Mouse (Mus musculus) CD4-positive naive resting alpha-beta T cell, adult 57 days (primary cell): ENCODE results near the gene Cd300lg. TPM values are rescaled to one million over a fixed set of nuclear protein-coding genes. Genes with fewer than 3 reads are reported as not detected.

Experiments used
- total RNA-seq: library from RNA; stranded (reverse); gene quantifications from one replicate; pipeline ENCODE4 v1.2.4, GENCODE M21; 2023

The Cd300lg gene
- total RNA-seq: not detected

DNA sequence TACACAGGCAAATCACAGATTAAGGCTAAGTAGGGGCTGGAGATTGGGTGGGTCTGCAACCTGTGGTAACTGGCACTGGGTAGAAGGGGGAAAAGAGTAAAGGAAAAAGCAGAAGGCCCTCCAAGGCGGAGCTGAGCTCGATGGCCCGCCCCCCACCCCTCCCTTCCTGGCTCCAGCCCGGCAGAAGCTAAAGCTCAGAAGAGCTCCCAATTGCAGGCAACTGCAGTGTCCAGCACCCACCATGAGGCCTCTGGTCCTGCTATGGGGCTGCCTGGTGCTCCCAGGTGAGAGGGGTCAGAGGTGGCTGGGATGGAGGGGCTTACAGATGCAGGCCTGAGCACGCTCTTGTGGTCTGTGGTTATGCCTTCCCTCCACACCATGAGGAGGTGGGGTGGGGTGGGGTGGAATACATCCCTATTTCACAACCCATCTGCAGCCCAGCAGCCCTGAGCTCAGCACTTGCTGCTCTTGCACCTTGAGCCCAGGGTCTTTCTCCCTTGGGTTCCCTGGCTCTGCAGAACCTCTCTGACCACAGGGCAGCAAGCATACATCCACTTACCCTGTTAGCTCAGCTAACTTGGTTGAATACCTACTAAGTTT lies at the start of gene Cd300lg:
Cd300lg (plus strand) TSS at position 160 of the 600 bp plus-strand sequence.

DNA sequence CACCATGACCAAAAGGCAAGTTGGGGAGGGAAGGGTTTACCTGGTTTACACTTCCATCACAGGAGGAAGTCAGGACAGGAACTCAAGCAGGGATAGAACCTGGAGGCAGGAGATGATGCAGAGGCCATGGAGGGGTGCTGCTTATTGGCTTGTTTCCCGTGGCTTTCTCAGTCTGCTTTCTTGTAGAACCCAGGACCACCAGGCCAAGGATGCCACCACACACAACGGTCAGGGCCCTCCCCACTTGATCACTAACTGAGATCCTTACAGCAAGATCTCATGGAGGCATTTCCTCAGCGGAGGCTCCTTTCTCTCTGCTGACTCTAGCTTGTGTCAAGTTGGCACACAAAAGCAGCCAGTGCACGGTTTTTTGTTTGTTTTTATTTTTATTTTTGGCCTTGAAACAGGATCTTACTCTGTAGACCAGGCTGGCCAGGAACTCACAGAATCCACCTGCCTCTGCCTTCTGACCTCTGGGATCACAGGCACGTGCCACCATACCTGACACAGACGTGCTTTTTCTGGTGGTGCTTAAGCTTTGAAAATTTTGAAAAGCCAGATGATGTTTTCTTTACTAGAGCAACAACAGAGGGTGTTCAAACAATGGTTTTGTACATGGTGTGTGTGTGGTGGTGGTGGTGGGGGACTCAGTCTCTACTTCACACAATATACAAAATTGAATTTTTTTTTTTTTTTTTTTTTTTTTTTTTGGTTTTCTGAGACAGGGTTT lies 13.1 kb upstream of the Cd300lg start, which contains the start of gene Mpp3:
Mpp3 (minus strand) TSS at position 375 of the 730 bp plus-strand sequence.

DNA sequence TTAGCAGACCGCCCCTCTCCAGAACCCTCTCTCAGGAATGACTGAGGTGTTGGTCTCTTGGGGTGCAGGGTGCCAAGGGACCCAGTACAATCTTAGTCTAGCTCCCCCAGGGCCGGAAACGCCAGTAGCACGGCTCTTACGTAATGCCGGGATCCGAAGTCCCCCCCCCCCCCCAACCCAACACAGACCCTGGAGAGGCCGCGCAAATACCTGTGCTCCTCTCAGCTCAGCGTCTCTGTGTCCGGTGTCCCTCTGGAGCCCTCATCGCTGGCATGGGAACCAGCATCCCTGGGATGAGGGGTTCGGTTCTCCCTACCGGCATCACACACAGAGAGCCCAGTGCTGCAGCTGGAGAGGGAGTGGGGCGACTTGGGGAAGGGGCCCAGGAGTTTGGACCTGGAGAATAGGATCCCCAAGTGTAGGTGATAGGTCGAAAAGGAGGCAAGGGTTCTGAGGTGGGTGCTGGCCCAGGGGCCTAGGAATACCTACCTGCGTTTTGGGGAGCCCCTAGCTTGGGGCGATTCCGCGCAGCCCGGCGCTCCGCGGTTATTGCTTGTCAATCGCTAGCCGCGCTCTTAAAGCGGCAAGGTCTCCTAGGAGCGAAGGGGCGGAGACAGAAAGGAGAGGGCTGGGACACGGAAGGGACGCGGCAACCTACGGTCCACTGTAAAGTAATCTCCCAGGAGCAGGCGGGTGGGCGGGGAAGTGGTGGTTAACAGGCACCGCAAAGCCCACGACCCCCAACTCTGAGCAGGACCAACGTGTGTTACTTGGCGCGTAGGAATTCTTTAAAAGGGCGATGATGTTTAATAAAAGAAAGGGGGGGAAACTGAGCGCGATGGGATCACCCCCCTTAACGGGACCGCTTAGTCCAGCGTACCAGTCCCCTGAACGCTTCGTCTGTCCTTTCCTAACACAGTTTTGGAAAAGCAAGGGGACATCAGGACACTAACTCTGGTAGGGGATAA lies 46.9 kb downstream of the Cd300lg start, which contains the start of gene Mpp2:
Mpp2 (minus strand) TSS at position 585 of the 968 bp plus-strand sequence.

DNA sequence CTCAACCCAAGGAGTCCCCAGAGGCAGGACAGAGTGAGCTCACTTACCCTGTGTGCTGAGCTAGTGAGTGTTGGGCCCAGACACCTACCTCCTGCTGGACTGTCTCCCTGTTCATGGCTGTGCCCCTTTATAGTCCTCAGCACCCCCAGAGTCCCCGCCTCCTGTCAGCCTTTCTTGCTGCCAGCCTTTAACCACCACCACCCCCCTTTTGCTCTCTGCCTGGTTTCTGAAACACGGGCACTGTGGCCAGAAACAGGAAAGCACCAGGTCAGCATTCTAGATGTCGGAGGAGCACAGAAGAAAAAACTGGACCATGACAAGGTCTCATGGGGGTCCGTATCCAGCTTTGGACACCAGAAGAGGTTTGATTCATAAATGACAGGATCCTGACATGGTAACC lies 59.9 kb downstream of the Cd300lg start, which contains the start of gene Ppy:
Ppy (minus strand) TSS at position 101 of the 400 bp plus-strand sequence.

Other genes starting within 250 kb of the Cd300lg start
- 0.27 TPM for gene Meox1, start 147.1 kb upstream of the Cd300lg start, total RNA-seq
- not detected for gene Sost, start 74.5 kb upstream of the Cd300lg start, total RNA-seq
- gene Cfap97d1, start 57.2 kb upstream of the Cd300lg start, total RNA-seq: not detected
- 2.3 TPM for gene Dusp3, start 54.5 kb upstream of the Cd300lg start, total RNA-seq
- not detected for gene Mpp3, start 13.0 kb upstream of the Cd300lg start, total RNA-seq
- 2.8 TPM for gene Mpp2, start 47.0 kb downstream of the Cd300lg start, total RNA-seq
- gene Ppy, start 59.8 kb downstream of the Cd300lg start, total RNA-seq: not detected
- not detected for gene Pyy, start 66.3 kb downstream of the Cd300lg start, total RNA-seq
- not detected for gene Nags, start 104.0 kb downstream of the Cd300lg start, total RNA-seq
- gene Tmem101, start 114.9 kb downstream of the Cd300lg start, total RNA-seq: 11.1 TPM
- gene Lsm12, start 143.8 kb downstream of the Cd300lg start, total RNA-seq: 48.7 TPM
- gene G6pc3, start 148.1 kb downstream of the Cd300lg start, total RNA-seq: 29.7 TPM
- 147 TPM for gene Hdac5, start 188.7 kb downstream of the Cd300lg start, total RNA-seq
- gene BC030867, start 207.4 kb downstream of the Cd300lg start, total RNA-seq: not detected
- not detected for gene Asb16, start 227.2 kb downstream of the Cd300lg start, total RNA-seq
- gene Tmub2, start 243.4 kb downstream of the Cd300lg start, total RNA-seq: 36.2 TPM